In genomic region chr11:78247012-78247348, GRCm38 (mm10) we compare ENCODE assay signal across 9 mouse cellular contexts. TPM values are rescaled to one million over a fixed set of nuclear protein-coding genes. Genes with fewer than 3 reads are reported as not detected.
DNase-seq lines count a peak whose midpoint lies in the region; ATAC-seq and TF ChIP-seq lines count a peak whose summit lies in the region.
"Had no signal": no experiment of that assay in that cellular context is flagged by ENCODE, and none has a peak within 500 bp of the region (broad histone marks: within the 10 kb centered on the region; RNA-seq: fewer than 3 reads in every experiment).

No protein-coding gene starts in this region.

- H3K36me3 ChIP-seq in heart, adult 2 months (ENCODE audit: control insufficient read depth, insufficient read depth, low read length): peaks cover 9% of the 10 kb centered on the region; the same call in 1 of the 2 replicates
- H3K36me3 ChIP-seq in testis, adult 2 months (ENCODE audit: control insufficient read depth, insufficient read depth, low read length): peaks cover 2% of the 10 kb centered on the region
- peaks cover 25% of the 10 kb centered on the region for H3K36me3 ChIP-seq in liver, embryonic 12.5 days

- H3K4me2 ChIP-seq in liver, embryonic 12.5 days: peak overlapping the region; percentile 85

- no peak for TF ChIP-seq CTCF in heart, adult 2 months (IDR thresholded peaks at IDR 0.05)
- TF ChIP-seq CTCF in testis, adult 2 months (IDR thresholded peaks at IDR 0.05; ENCODE audit: control insufficient read depth, insufficient read depth, insufficient replicate concordance, low read depth, low read length): no peak

- no peak overlapping the region for H3K27ac ChIP-seq in heart, adult 2 months
- no peak overlapping the region for H3K27ac ChIP-seq in testis, adult 2 months (ENCODE audit: control insufficient read depth, insufficient read depth, low read depth, low read length)
- no peak overlapping the region; the same call in 1 of the 2 replicates for H3K27ac ChIP-seq in liver, embryonic 12.5 days

- H3K4me3 ChIP-seq in heart, adult 2 months: peak overlapping the region; percentile 81
- H3K4me3 ChIP-seq in testis, adult 2 months (ENCODE audit: control insufficient read depth, low read depth, low read length): peak overlapping the region; percentile 69; the same call in 1 of the 2 replicates
- H3K4me3 ChIP-seq in liver, embryonic 12.5 days: peak overlapping the region; percentile 76

- H3K9me3 ChIP-seq in liver, embryonic 12.5 days (replicated peaks): no peaks in the 10 kb centered on the region

- H3K27me3 ChIP-seq in heart, adult 2 months (ENCODE audit: control insufficient read depth, insufficient read depth, low read length): no peaks in the 10 kb centered on the region
- no peaks in the 10 kb centered on the region for H3K27me3 ChIP-seq in testis, adult 2 months (ENCODE audit: control insufficient read depth, insufficient read depth, low read length)
- H3K27me3 ChIP-seq in liver, embryonic 12.5 days (replicated peaks): no peaks in the 10 kb centered on the region

- TF ChIP-seq EP300 in heart, adult 2 months (IDR thresholded peaks at IDR 0.05; ENCODE audit: insufficient read depth, low read depth, low read length): no peak

- no peak for TF ChIP-seq POLR2A in heart, adult 2 months (IDR thresholded peaks at IDR 0.05; ENCODE audit: insufficient read depth, low read depth, low read length)
- TF ChIP-seq POLR2A in testis, adult 2 months (IDR thresholded peaks at IDR 0.05; ENCODE audit: control insufficient read depth, low read depth, low read length): no peak

- ATAC-seq in liver, embryonic 12.5 days: no peak

- intact Hi-C loops in heart, adult 2 months (cut with DNase I): no loop called here
- intact Hi-C loops in left cerebral cortex, postnatal 36 days (cut with DNase I): no loop called here

- H3K79me2 ChIP-seq in heart, adult 2 months (replicated peaks; ENCODE audit: control insufficient read depth, insufficient read depth, low read length): peaks cover under 1% of the 10 kb centered on the region; the same call in 1 of the 2 replicates

- whole genome bisulfite sequencing in heart, adult 2 months: 59% methylated on average over 3 of the region's 3 CpGs
- 59% methylated on average over 3 of the region's 3 CpGs for WGBS in liver, embryonic 12.5 days (ENCODE audit: insufficient replicate concordance)

- H3K4me1 ChIP-seq in heart, adult 2 months (ENCODE audit: control insufficient read depth, insufficient read depth, low read length): peaks cover 3% of the 10 kb centered on the region
- peaks cover 3% of the 10 kb centered on the region; the same call in 1 of the 2 replicates for H3K4me1 ChIP-seq in testis, adult 2 months (ENCODE audit: control insufficient read depth, insufficient read depth, low read length)
- peaks cover 44% of the 10 kb centered on the region for H3K4me1 ChIP-seq in liver, embryonic 12.5 days

- no peak overlapping the region for H3K9ac ChIP-seq in heart, adult 2 months (ENCODE audit: low read depth, low read length)
- peak overlapping the region; percentile 82; the same call in 1 of the 2 replicates for H3K9ac ChIP-seq in liver, embryonic 12.5 days

- DNase-seq in heart, adult 2 months: no peak
- DNase-seq in heart, adult 8-10 months (ENCODE audit: low spot score): no peak
- no peak for DNase-seq in testis, postnatal 14 days (ENCODE audit: low spot score)
- no peak for DNase-seq in ovary, postnatal 36 days (ENCODE audit: low spot score)
- DNase-seq in ovary, adult 18-20 months (ENCODE audit: low spot score): no peak
- no peak for DNase-seq in left cerebral cortex, postnatal 36 days (ENCODE audit: low spot score in 2 of 2)

RNA-seq across cellular contexts. Expression of gene Supt6, which starts 1.2 kb away (rescaled TPM):
- total RNA-seq in heart, adult 2 months (2021): 10 to 100 TPM; 29.5 to 32.1 TPM
- 12.2 and 13.1 TPM in 2 replicates for polyA plus RNA-seq in heart, adult 2 months (2012; rRNA removed)
- 10 to 100 TPM; 32.6 to 33.8 (median 32.7) TPM for total RNA-seq in heart, adult 8-10 months (2022)
- 20.1 and 22.2 TPM in 2 replicates for polyA plus RNA-seq in testis, adult 2 months (2012; rRNA removed)
- 20.2 and 20.3 TPM in 2 replicates for polyA plus RNA-seq in liver, embryonic 12.5 days (2016; fragmentation: Nextera tagmentation; extraction: Ambion mirVana)
- 100 to 1,000 TPM in 1 of 2 experiments, 10 to 100 TPM in 1; 95.1 to 100 TPM for total RNA-seq in left cerebral cortex, postnatal 36 days (2021)

RNA-seq across cellular contexts. Expression of gene Sdf2, which starts 1.4 kb away (rescaled TPM):
- total RNA-seq in heart, adult 2 months (2021): 10 to 100 TPM; 46.5 to 52.5 TPM
- polyA plus RNA-seq in heart, adult 2 months (2012; rRNA removed): 71.9 and 91.9 TPM in 2 replicates
- total RNA-seq in heart, adult 8-10 months (2022): 10 to 100 TPM; 49.8 to 58.7 (median 53.6) TPM
- 34.2 and 35.3 TPM in 2 replicates for polyA plus RNA-seq in testis, adult 2 months (2012; rRNA removed)
- 29.7 and 30.7 TPM in 2 replicates for polyA plus RNA-seq in liver, embryonic 12.5 days (2016; fragmentation: Nextera tagmentation; extraction: Ambion mirVana)
- total RNA-seq in left cerebral cortex, postnatal 36 days (2021): 10 to 100 TPM; 61.0 to 64.6 TPM

RNA-seq across cellular contexts. Expression of gene 2610507B11Rik, which starts 14.6 kb away (rescaled TPM):
- 100 to 1,000 TPM; 173 to 209 TPM for total RNA-seq in heart, adult 2 months (2021)
- 74.7 and 141 TPM in 2 replicates for polyA plus RNA-seq in heart, adult 2 months (2012; rRNA removed)
- total RNA-seq in heart, adult 8-10 months (2022): 100 to 1,000 TPM; 201 to 242 (median 210) TPM
- 125 and 133 TPM in 2 replicates for polyA plus RNA-seq in testis, adult 2 months (2012; rRNA removed)
- polyA plus RNA-seq in liver, embryonic 12.5 days (2016; fragmentation: Nextera tagmentation; extraction: Ambion mirVana): 52.1 and 53.8 TPM in 2 replicates
- 100 to 1,000 TPM; 177 TPM for total RNA-seq in left cerebral cortex, postnatal 36 days (2021)

RNA-seq across cellular contexts. Expression of gene BC030499, which starts 43.7 kb away (rescaled TPM):
- under 1 TPM; 0.65 to 0.75 TPM for total RNA-seq in heart, adult 2 months (2021)
- 0.37 and 0.88 TPM in 2 replicates for polyA plus RNA-seq in heart, adult 2 months (2012; rRNA removed)
- 1 to 10 TPM in 1 of 4 experiments, under 1 TPM in 3; 0.38 to 1.3 (median 0.61) TPM for total RNA-seq in heart, adult 8-10 months (2022)
- 0.22 and 0.28 TPM in 2 replicates for polyA plus RNA-seq in testis, adult 2 months (2012; rRNA removed)
- polyA plus RNA-seq in liver, embryonic 12.5 days (2016; fragmentation: Nextera tagmentation; extraction: Ambion mirVana): 0.22 and 0.23 TPM in 2 replicates
- total RNA-seq in left cerebral cortex, postnatal 36 days (2021): 10 to 100 TPM; 11.3 to 25.5 TPM

RNA-seq across cellular contexts. Expression of gene Proca1, which starts 53.8 kb away (rescaled TPM):
- under 1 TPM; 0.70 to 0.75 TPM for total RNA-seq in heart, adult 2 months (2021)
- polyA plus RNA-seq in heart, adult 2 months (2012; rRNA removed): 0.26 and 0.80 TPM in 2 replicates
- 1 to 10 TPM in 2 of 4 experiments, under 1 TPM in 2; 0.62 to 1.6 (median 0.98) TPM for total RNA-seq in heart, adult 8-10 months (2022)
- 175 and 191 TPM in 2 replicates for polyA plus RNA-seq in testis, adult 2 months (2012; rRNA removed)
- polyA plus RNA-seq in liver, embryonic 12.5 days (2016; fragmentation: Nextera tagmentation; extraction: Ambion mirVana): 0.31 and 0.63 TPM in 2 replicates
- total RNA-seq in left cerebral cortex, postnatal 36 days (2021): 1 to 10 TPM; 6.6 to 8.7 TPM
- total RNA-seq: neutrophil, adult 5-6 weeks had no signal
